Mouse (Mus musculus) E14TG2a.4 (cell line): ENCODE data around the gene Iba57.

Experiments
- CTCF ChIP-seq: conservative IDR thresholded peaks from 2 replicates; pipeline ENCODE4 v1.5.1; 2014; ENCODE audit warnings: low read length
- NANOG ChIP-seq: IDR thresholded peaks from 2 replicates; pipeline ENCODE4 v1.6.1; 2014; ENCODE audit warnings: borderline replicate concordance, low read length, mixed read lengths
- POU5F1 ChIP-seq: IDR thresholded peaks from 2 replicates; pipeline ENCODE4 v1.6.1; 2014; ENCODE audit warnings: low read length, borderline replicate concordance

DNA sequence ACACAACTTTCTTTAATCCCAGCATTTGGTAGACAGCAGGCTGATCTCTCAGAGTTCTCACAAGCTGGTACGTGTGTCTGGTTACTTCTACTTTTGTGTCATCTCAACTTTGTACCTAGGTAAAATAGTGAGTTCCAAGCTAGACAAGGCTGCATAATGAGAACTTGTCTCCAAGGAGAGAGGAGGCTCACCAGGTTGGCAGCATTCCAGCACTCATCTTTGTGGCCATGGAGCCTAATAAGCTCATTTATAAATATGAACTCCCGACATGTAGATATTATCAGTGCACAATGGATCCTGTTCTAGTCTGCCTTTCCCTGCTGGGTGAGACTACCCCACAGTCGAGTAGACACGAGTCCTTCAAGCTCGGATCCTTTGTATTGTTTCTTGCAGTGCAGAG lies 46.0 kb upstream of the Iba57 start:
- no peak for TF ChIP-seq CTCF
- no peak for TF ChIP-seq NANOG
- no peak for TF ChIP-seq POU5F1
